Mouse (Mus musculus): ENCODE results near the gene Gypa.

Gene Gypa

GRCm38 (mm10) chr8:80493523-80494345, at the start of gene Gypa:
Gene Gypa, plus strand, starts transcription at chr8:80493781.
- no peak for DNase-seq (ENCODE audit: low spot score)

GRCm38 (mm10) chr8:80444534-80445072, 49.0 kb upstream of the Gypa start:
- no peak for DNase-seq (ENCODE audit: low spot score)

GRCm38 (mm10) chr8:80447217-80447616, 46.4 kb upstream of the Gypa start:
- DNase-seq (ENCODE audit: low spot score) = no peak

GRCm38 (mm10) chr8:80451938-80452690, 41.5 kb upstream of the Gypa start:
- DNase-seq (ENCODE audit: low spot score) = no peak

GRCm38 (mm10) chr8:80463450-80463917, 30.1 kb upstream of the Gypa start:
- DNase-seq (ENCODE audit: low spot score) = no peak

- DNase-seq (ENCODE audit: low spot score) = no peak
These were observed 18.6 kb upstream of the Gypa start for GRCm38 (mm10) chr8:80474971-80475370.

GRCm38 (mm10) chr8:80478156-80478555, 15.4 kb upstream of the Gypa start:
- DNase-seq (ENCODE audit: low spot score) = no peak

- no peak for DNase-seq (ENCODE audit: low spot score)
These were observed 14.5 kb upstream of the Gypa start for GRCm38 (mm10) chr8:80479129-80479528.

GRCm38 (mm10) chr8:80482173-80482572, 11.4 kb upstream of the Gypa start:
- DNase-seq (ENCODE audit: low spot score) = no peak

GRCm38 (mm10) chr8:80482822-80483774, 10.5 kb upstream of the Gypa start:
- no peak for DNase-seq (ENCODE audit: low spot score)

- no peak for DNase-seq (ENCODE audit: low spot score)
These were observed 2.0 kb upstream of the Gypa start for GRCm38 (mm10) chr8:80491562-80491961.

GRCm38 (mm10) chr8:80492987-80493441, 567 bp upstream of the Gypa start:
- DNase-seq (ENCODE audit: low spot score) = peak; percentile 46

- DNase-seq (ENCODE audit: low spot score) = no peak
These were observed 722 bp downstream of the Gypa start for GRCm38 (mm10) chr8:80494346-80494660.

GRCm38 (mm10) chr8:80494819-80495218, 1.2 kb downstream of the Gypa start:
- DNase-seq (ENCODE audit: low spot score) = no peak

GRCm38 (mm10) chr8:80495527-80495926, 1.9 kb downstream of the Gypa start:
- no peak for DNase-seq (ENCODE audit: low spot score)

- DNase-seq (ENCODE audit: low spot score) = no peak
These were observed 3.7 kb downstream of the Gypa start for GRCm38 (mm10) chr8:80497323-80497722.

- DNase-seq (ENCODE audit: low spot score) = no peak
These were observed 6.7 kb downstream of the Gypa start for GRCm38 (mm10) chr8:80500244-80500643.

- no peak for DNase-seq (ENCODE audit: low spot score)
These were observed 7.2 kb downstream of the Gypa start for GRCm38 (mm10) chr8:80500773-80501172.

- DNase-seq (ENCODE audit: low spot score) = no peak
These were observed 7.7 kb downstream of the Gypa start for GRCm38 (mm10) chr8:80501283-80501682.

- no peak for DNase-seq (ENCODE audit: low spot score)
These were observed 33.1 kb downstream of the Gypa start for GRCm38 (mm10) chr8:80526382-80527355.

GRCm38 (mm10) chr8:80541836-80542235, 48.3 kb downstream of the Gypa start:
- DNase-seq (ENCODE audit: low spot score) = no peak
